Mouse (Mus musculus) MEL (cell line): Measurements from ENCODE around the gene Batf3. TPM values are rescaled to one million over a fixed set of nuclear protein-coding genes. Genes with fewer than 3 reads are reported as not detected.

Experiments used
- DNase-seq: peaks from one replicate; pipeline ENCODE4 v3.0.0; 2011; ENCODE audit warnings: low read depth, low spot score
- H3K27ac ChIP-seq: 2 replicates; pipeline ENCODE4 v1.5.1; 2012; ENCODE audit warnings: low read depth, mild to moderate bottlenecking, control low read depth, low read length, moderate library complexity; ENCODE audit not compliant: control insufficient read depth
- H3K27me3 ChIP-seq, 2 experiments: fragments of 150-350 bp in 1 of 2; sonication (generic) in 1 of 2; 2 replicates each; pipeline ENCODE4 v1.6.1; 2012; ENCODE audit warnings: low read length in 2 of 2, mild to moderate bottlenecking in 2 of 2, improper control_type of control experiment in 1 of 2, moderate library complexity in 1 of 2; ENCODE audit not compliant: insufficient read depth in 2 of 2, control insufficient read depth in 1 of 2
- H3K36me3 ChIP-seq, 2 experiments: 2 replicates each; pipeline ENCODE4 v1.6.1; 2012 to 2014; ENCODE audit warnings: low read length in 2 of 2, improper control_type of control experiment in 1 of 2, inconsistent platforms in 1 of 2, mild to moderate bottlenecking in 1 of 2; ENCODE audit not compliant: insufficient read depth in 2 of 2, control insufficient read depth in 1 of 2
- H3K4me1 ChIP-seq, 2 experiments: fragments of 150-350 bp in 1 of 2; sonication (generic) in 1 of 2; 2 replicates each; pipeline ENCODE4 v1.6.1; 2012; ENCODE audit warnings: low read length in 2 of 2, improper control_type of control experiment in 1 of 2, mild to moderate bottlenecking in 1 of 2; ENCODE audit not compliant: insufficient read depth in 2 of 2, control insufficient read depth in 1 of 2
- H3K4me3 ChIP-seq, 2 experiments: fragments of 150-350 bp in 1 of 2; sonication (generic) in 1 of 2; 2 replicates each; pipeline ENCODE4 v1.5.1; 2012; ENCODE audit warnings: low read depth in 2 of 2, low read length in 2 of 2, mild to moderate bottlenecking in 2 of 2, moderate library complexity in 2 of 2, control low read depth in 1 of 2, improper control_type of control experiment in 1 of 2; ENCODE audit not compliant: control insufficient read depth in 1 of 2, insufficient read depth in 1 of 2
- H3K79me2 ChIP-seq: 2 replicates; pipeline ENCODE4 v1.6.1; 2012; ENCODE audit warnings: mild to moderate bottlenecking, low read length, moderate library complexity; ENCODE audit not compliant: control insufficient read depth, poor library complexity, insufficient read depth
- H3K9ac ChIP-seq: 2 replicates; pipeline ENCODE4 v1.6.1; 2012; ENCODE audit warnings: low read depth, mild to moderate bottlenecking, control low read depth, low read length, moderate library complexity; ENCODE audit not compliant: control insufficient read depth, poor library complexity, severe bottlenecking
- H3K9me3 ChIP-seq: fragments of 150-350 bp; sonication (generic); replicated peaks from 2 replicates; pipeline ENCODE4 v1.6.1; 2012; ENCODE audit warnings: mild to moderate bottlenecking, low read length, improper control_type of control experiment, moderate library complexity; ENCODE audit not compliant: insufficient read depth
- CTCF ChIP-seq, 3 experiments: IDR thresholded peaks in 2 of 3; conservative IDR thresholded peaks in 1 of 3; 2 replicates each; pipeline ENCODE4 v1.5.1; 2011 to 2012; ENCODE audit warnings: low read length in 3 of 3, low read depth in 2 of 3, mild to moderate bottlenecking in 2 of 3, improper control_type of control experiment in 1 of 3, inconsistent platforms in 1 of 3, mixed read lengths in 1 of 3, moderate library complexity in 1 of 3; ENCODE audit not compliant: control insufficient read depth in 1 of 3, insufficient read depth in 1 of 3, poor library complexity in 1 of 3, severe bottlenecking in 1 of 3
- EP300 ChIP-seq, 2 experiments: IDR thresholded peaks; 2 replicates each; pipeline ENCODE4 v1.6.1; 2011; ENCODE audit warnings: improper control_type of control experiment in 2 of 2, low read length in 2 of 2, low read depth in 1 of 2, mild to moderate bottlenecking in 1 of 2
- GATA1 ChIP-seq: IDR thresholded peaks from 2 replicates; pipeline ENCODE4 v1.6.1; 2011; ENCODE audit warnings: low read depth, low read length, improper control_type of control experiment
- JUND ChIP-seq: IDR thresholded peaks from 2 replicates; pipeline ENCODE4 v1.6.1; 2011; ENCODE audit warnings: low read depth, mild to moderate bottlenecking, improper control_type of control experiment, low read length
- MAZ ChIP-seq: IDR thresholded peaks from 2 replicates; pipeline ENCODE4 v1.6.1; 2012; ENCODE audit warnings: low read depth, mild to moderate bottlenecking, inconsistent platforms, low read length, improper control_type of control experiment
- MEF2A ChIP-seq: IDR thresholded peaks from 2 replicates; pipeline ENCODE4 v1.6.1; 2014; ENCODE audit warnings: low read depth, mild to moderate bottlenecking, inconsistent platforms, low read length, improper control_type of control experiment; ENCODE audit not compliant: poor library complexity, insufficient replicate concordance, severe bottlenecking; ENCODE audit errors: extremely low read depth
- MXI1 ChIP-seq: IDR thresholded peaks from 2 replicates; pipeline ENCODE4 v1.6.1; 2011; ENCODE audit warnings: mild to moderate bottlenecking, low read depth, low read length, improper control_type of control experiment
- NELFE ChIP-seq: IDR thresholded peaks from 2 replicates; pipeline ENCODE4 v1.6.1; 2011; ENCODE audit warnings: low read depth, low read length, improper control_type of control experiment
- NRF1 ChIP-seq: IDR thresholded peaks from 2 replicates; pipeline ENCODE4 v1.6.1; 2014; ENCODE audit warnings: low read depth, mild to moderate bottlenecking, inconsistent platforms, low read length, improper control_type of control experiment, moderate library complexity; ENCODE audit not compliant: poor library complexity, insufficient read depth, severe bottlenecking
- POLR2A ChIP-seq, 2 experiments: IDR thresholded peaks; 2 replicates each; pipeline ENCODE4 v1.6.1; 2011 to 2012; ENCODE audit warnings: low read length in 2 of 2, mild to moderate bottlenecking in 2 of 2, control low read depth in 1 of 2, improper control_type of control experiment in 1 of 2, low read depth in 1 of 2, moderate library complexity in 1 of 2; ENCODE audit not compliant: control insufficient read depth in 1 of 2, insufficient read depth in 1 of 2, poor library complexity in 1 of 2
- POLR2AphosphoS2 ChIP-seq: IDR thresholded peaks from 2 replicates; pipeline ENCODE4 v1.6.1; 2011; ENCODE audit warnings: low read length, improper control_type of control experiment
- POLR2AphosphoS5 ChIP-seq: IDR thresholded peaks from 2 replicates; pipeline ENCODE4 v1.6.1; 2012; ENCODE audit warnings: low read depth, borderline replicate concordance, mild to moderate bottlenecking, inconsistent platforms, low read length, moderate library complexity, mixed read lengths
- RCOR1 ChIP-seq: IDR thresholded peaks from 2 replicates; pipeline ENCODE4 v1.6.1; 2012; ENCODE audit warnings: low read depth, mild to moderate bottlenecking, inconsistent platforms, low read length, improper control_type of control experiment
- SIN3A ChIP-seq: IDR thresholded peaks from 2 replicates; pipeline ENCODE4 v1.6.1; 2012; ENCODE audit warnings: low read length, improper control_type of control experiment, inconsistent platforms
- TBP ChIP-seq: IDR thresholded peaks from 2 replicates; pipeline ENCODE4 v1.8.0; 2011; ENCODE audit warnings: low read depth, low read length, improper control_type of control experiment
- TCF12 ChIP-seq: IDR thresholded peaks from 2 replicates; pipeline ENCODE4 v1.6.1; 2014; ENCODE audit warnings: low read depth, mild to moderate bottlenecking, inconsistent platforms, low read length, improper control_type of control experiment, moderate library complexity
- UBTF ChIP-seq: IDR thresholded peaks from 2 replicates; pipeline ENCODE4 v1.6.1; 2012; ENCODE audit warnings: low read depth, mild to moderate bottlenecking, inconsistent platforms, low read length, improper control_type of control experiment, moderate library complexity, borderline replicate concordance; ENCODE audit not compliant: insufficient read depth
- USF2 ChIP-seq, 2 experiments: IDR thresholded peaks; 2 replicates each; pipeline ENCODE4 v1.6.1; 2011 to 2012; ENCODE audit warnings: improper control_type of control experiment in 2 of 2, low read length in 2 of 2, borderline replicate concordance in 1 of 2, inconsistent platforms in 1 of 2, low read depth in 1 of 2, mild to moderate bottlenecking in 1 of 2; ENCODE audit not compliant: insufficient read depth in 1 of 2
- ZKSCAN1 ChIP-seq: IDR thresholded peaks from 2 replicates; pipeline ENCODE4 v1.6.1; 2012; ENCODE audit warnings: low read depth, mild to moderate bottlenecking, inconsistent platforms, low read length, improper control_type of control experiment, moderate library complexity
- ZMIZ1 ChIP-seq: IDR thresholded peaks from 2 replicates; pipeline ENCODE4 v1.6.1; 2012; ENCODE audit warnings: low read depth, mild to moderate bottlenecking, inconsistent platforms, low read length, improper control_type of control experiment, moderate library complexity
- polyA plus RNA-seq, 2 experiments: library from polyadenylated mRNA; stranded (reverse) in 1 of 2; unstranded in 1 of 2; fragments of >175 nt in 1 of 2; fragments of >200 nt in 1 of 2; gene quantifications; 2 replicates each; pipeline versions ENCODE4 v1.2.1 to v1.2.4; 2012; ENCODE audit warnings: low replicate concordance in 2 of 2, low read depth in 1 of 2; ENCODE audit not compliant: insufficient read length in 2 of 2, insufficient read depth in 1 of 2, missing spikeins in 1 of 2
- total RNA-seq: library from RNA; depleted of rRNA; stranded (reverse); fragments of 300-350 nt; gene quantifications from 2 replicates; pipeline ENCODE4 v1.2.3, GENCODE M21; 2012

Gene Batf3
- total and polyA plus RNA-seq, 3 experiments = 1.5 to 2.4 TPM; not detected in 1

DNA sequence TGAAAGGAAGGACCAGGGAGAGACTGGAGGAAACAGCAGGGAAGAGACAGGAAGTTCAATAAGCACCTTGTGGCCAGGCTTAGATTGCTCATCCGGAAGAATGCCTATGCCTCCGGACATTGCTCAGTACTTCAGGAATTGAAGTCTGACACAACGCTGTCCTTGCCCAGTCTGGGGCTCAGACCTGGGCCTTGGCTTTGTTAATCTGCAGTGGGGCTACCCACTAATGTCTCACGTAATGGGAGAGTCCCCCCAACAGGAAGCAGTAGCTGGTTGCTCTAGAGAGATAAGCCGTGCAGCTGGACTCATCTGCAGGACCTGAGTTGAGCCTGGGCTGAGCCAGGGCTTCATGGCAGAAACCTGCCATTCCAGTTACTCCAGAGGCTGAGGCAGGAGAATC is 35.3 kb downstream of the Batf3 start (continued):
- TF ChIP-seq GATA1 (peak; percentile 90), TBP (no peak), NELFE (0 out of 2 replicates have a peak, but pooled peaks have one; percentile 22), EP300 (IDR thresholded peaks at IDR 0.05; ENCODE audit: low read depth in 1 of 2, low read length in 2 of 2) (peak; percentile 82 to 87), NRF1 (no peak), CTCF (IDR thresholded peaks at IDR 0.05 in 2 of 3, conservative IDR thresholded peaks at IDR 0.05 in 1 of 3; ENCODE audit: control insufficient read depth in 1 of 3, insufficient read depth in 1 of 3, low read depth in 2 of 3, low read length in 3 of 3, poor library complexity in 1 of 3, severe bottlenecking in 1 of 3) (no peak), ZMIZ1 (no peak), RCOR1 (peak; percentile 45; the same call in 1 of the 2 replicates)

DNA sequence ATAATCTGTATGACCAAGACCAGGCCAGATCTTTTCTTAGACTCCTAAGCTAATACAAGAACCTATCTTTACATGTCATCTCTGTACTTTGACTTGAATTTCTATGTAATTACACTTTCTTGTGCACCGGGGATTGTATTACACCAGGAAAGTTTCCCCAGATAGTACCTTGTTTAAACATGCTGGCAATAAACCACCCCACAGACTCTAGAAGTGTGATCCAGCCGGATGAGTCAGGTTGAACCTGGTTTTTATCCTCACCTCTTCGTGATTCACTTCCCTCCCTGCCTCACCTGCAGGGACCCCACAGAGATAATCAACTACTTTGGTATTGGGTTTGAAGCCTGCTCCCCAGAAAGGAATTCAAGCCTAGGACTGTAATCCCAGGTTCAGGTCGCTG is 37.8 kb downstream of the Batf3 start:
- Histone ChIP-seq H3K4me3 (no peak overlapping the region), H3K4me1 (peaks cover 14 to 47% of the 10 kb centered on the region in 2 experiments), H3K27ac (no peak overlapping the region), H3K79me2 (no peaks in the 10 kb centered on the region), H3K9me3 (no peaks in the 10 kb centered on the region), H3K27me3 (no peaks in the 10 kb centered on the region), H3K36me3 (peaks cover 0 to 27% of the 10 kb centered on the region in 2 experiments; a peak in 2 of 4 replicates), H3K9ac (no peak overlapping the region)
- TF ChIP-seq UBTF (no peak), MXI1 (no peak), TCF12 (no peak), SIN3A (no peak), USF2 (IDR thresholded peaks at IDR 0.05; ENCODE audit: borderline replicate concordance in 1 of 2, insufficient read depth in 1 of 2, low read depth in 1 of 2, low read length in 2 of 2) (no peak), MEF2A (no peak), JUND (no peak), ZKSCAN1 (no peak), POLR2A (IDR thresholded peaks at IDR 0.05; ENCODE audit: control insufficient read depth in 1 of 2, insufficient read depth in 1 of 2, low read depth in 1 of 2, low read length in 2 of 2, poor library complexity in 1 of 2) (no peak)
- no peak for DNase-seq

DNA sequence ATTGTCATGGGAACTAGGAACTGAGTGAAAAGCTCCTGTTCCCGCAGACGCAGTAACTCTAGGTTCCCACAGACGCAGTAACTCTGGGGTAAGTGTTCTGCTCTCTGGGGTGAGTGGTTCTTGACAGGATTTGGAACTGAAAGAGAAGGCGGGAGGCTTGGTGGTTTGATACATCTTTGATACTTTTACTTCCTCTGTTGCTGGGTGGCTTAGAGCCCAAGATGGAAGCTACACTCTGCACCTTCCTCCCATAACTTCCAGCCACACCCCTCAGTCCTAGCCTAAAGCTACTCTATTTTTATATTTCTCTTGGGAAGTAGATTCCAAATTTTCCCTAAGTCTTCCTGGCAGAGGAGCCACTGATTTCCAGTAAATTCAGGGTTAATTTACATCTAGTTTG is 40.8 kb downstream of the Batf3 start:
- H3K79me2 ChIP-seq = no peaks in the 10 kb centered on the region
- H3K27ac ChIP-seq = peak overlapping the region; percentile 79
- H3K4me1 ChIP-seq = peaks cover 5 to 29% of the 10 kb centered on the region in 2 experiments
- peaks cover 0 to 15% of the 10 kb centered on the region in 2 experiments; a peak in 2 of 4 replicates for H3K36me3 ChIP-seq
- H3K9ac ChIP-seq = no peak overlapping the region
- H3K9me3 ChIP-seq = no peaks in the 10 kb centered on the region
- no peak overlapping the region for H3K4me3 ChIP-seq
- no peaks in the 10 kb centered on the region for H3K27me3 ChIP-seq
- TF ChIP-seq MAZ = no peak
- TF ChIP-seq USF2 (IDR thresholded peaks at IDR 0.05; ENCODE audit: borderline replicate concordance in 1 of 2, insufficient read depth in 1 of 2, low read depth in 1 of 2, low read length in 2 of 2) = no peak
- peak; percentile 3; the same call in 1 of the 2 replicates for TF ChIP-seq RCOR1
- no peak for TF ChIP-seq POLR2AphosphoS5
- no peak for TF ChIP-seq POLR2AphosphoS2
- TF ChIP-seq, all 39 proteins: peak for 1
- peak; percentile 68 for DNase-seq
